Mouse (Mus musculus) cortical plate, adult 2 months (tissue): Measurements from ENCODE around the gene Rbms1.

Experiments
- CTCF ChIP-seq: fragments of 200-500 bp; IDR thresholded peaks from 2 replicates; pipeline ENCODE4 v1.5.1; 2011; ENCODE audit warnings: mild to moderate bottlenecking, control low read depth, low read length; ENCODE audit not compliant: insufficient read depth; ENCODE audit errors: extremely low read depth
- POLR2A ChIP-seq: fragments of 200-500 bp; IDR thresholded peaks from 2 replicates; pipeline ENCODE4 v1.6.1; 2011; ENCODE audit warnings: mild to moderate bottlenecking, low read length, control low read depth; ENCODE audit not compliant: insufficient read depth; ENCODE audit errors: extremely low read depth

DNA sequence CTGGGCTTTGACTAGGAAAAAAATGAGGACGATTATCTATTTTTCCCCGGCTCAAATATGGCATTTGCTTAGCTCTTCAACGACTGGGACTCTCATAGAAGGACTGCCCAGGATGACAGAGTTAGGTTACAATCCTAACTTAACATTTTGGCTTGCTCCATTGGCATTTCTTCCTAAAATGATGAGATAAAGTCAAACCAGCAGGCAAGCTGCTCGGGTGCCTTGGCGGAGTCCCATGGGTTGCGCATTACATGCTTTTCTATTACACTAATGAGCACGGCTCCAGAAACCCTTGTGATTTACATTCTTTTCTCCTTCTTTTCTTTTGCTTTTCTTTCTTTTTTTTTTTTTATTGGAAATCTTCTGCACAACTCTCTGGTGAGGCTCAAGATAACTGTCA, 128.7 kb downstream of the Rbms1 start:
- TF ChIP-seq CTCF (no peak), POLR2A (no peak)
